Mouse (Mus musculus): Measurements from ENCODE around the gene Msh2. TPM values are rescaled to one million over a fixed set of nuclear protein-coding genes. Genes with fewer than 3 reads are reported as not detected.

The Msh2 gene
- 21.6 and 22.7 TPM in 2 replicates for polyA plus RNA-seq (2015; fragmentation: Nextera tagmentation; extraction: Ambion mirVana)

GRCm38 (mm10) chr17:87671890-87672660 is at the start of gene Msh2:
TSS of gene Msh2 (plus strand) at chr17:87672330.
- under 1% methylated on average over 44 of the region's 44 CpGs for WGBS
- Histone ChIP-seq H3K27ac (replicated peaks) (peak within 1 kb of the TSS; percentile 80), H3K27me3 (ENCODE audit: control insufficient read depth, insufficient read depth, low read length) (no peaks in the 10 kb centered on the region)

DNA sequence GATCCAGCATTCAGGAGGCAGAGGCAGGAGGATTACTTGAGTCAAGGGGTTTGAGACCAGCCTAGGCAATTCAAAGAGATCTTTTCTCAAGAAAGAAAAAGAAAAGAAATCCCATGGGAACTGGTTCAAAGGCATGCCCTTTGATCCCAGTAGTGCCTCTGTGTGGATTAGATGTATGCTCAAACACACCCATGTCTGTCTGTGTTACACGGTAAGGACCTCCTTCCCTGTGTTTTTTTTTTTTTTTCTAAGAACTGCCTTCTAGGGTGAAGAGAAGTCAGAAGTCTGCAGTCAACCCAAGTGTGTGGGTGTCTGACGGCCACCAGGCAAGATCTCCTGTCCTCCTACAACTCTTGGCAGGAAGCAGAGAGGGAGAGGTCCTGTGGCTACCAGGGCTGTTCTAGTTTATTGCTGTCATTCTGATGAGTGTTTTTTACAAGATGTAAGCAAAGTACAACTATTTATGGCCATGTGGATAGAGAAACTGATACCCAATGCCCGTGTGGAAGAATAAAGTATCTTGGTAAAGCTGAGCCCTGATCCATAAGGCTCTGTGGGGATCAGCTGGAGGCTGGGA is 46.5 kb upstream of the Msh2 start:
- no peak for ATAC-seq (ENCODE audit: low FRiP score, low TSS enrichment)
- Histone ChIP-seq H3K9me3 (ENCODE audit: control insufficient read depth, low read length) (no peaks in the 10 kb centered on the region), H3K4me3 (ENCODE audit: low read depth, low read length) (no peak overlapping the region), H3K27ac (replicated peaks) (peak overlapping the region; percentile 18; the same call in 1 of the 2 replicates), H3K9ac (ENCODE audit: low read length) (no peak overlapping the region), H3K36me3 (ENCODE audit: control insufficient read depth, insufficient read depth, low read length) (no peaks in the 10 kb centered on the region), H3K4me1 (replicated peaks; ENCODE audit: control insufficient read depth, insufficient read depth) (no peaks in the 10 kb centered on the region), H3K4me2 (replicated peaks; ENCODE audit: low read depth) (no peak overlapping the region), H3K27me3 (ENCODE audit: control insufficient read depth, insufficient read depth, low read length) (no peaks in the 10 kb centered on the region)
- TF ChIP-seq CTCF (IDR thresholded peaks at IDR 0.05; ENCODE audit: low read depth) (no peak), EP300 (optimal IDR thresholded peaks at IDR 0.05) (no peak)
- WGBS: 55% methylated on average over 3 of the region's 3 CpGs
- DNase-seq (ENCODE audit: low spot score): no peak

More at GRCm38 (mm10) chr17:87671890-87672660, at the start of gene Msh2:
- Histone ChIP-seq H3K9me3 (ENCODE audit: control insufficient read depth, low read length) (no peaks in the 10 kb centered on the region), H3K4me2 (replicated peaks; ENCODE audit: low read depth) (peak within 1 kb of the TSS; percentile 85), H3K9ac (ENCODE audit: low read length) (peak within 1 kb of the TSS; percentile 77), H3K4me3 (ENCODE audit: low read depth, low read length) (peak within 1 kb of the TSS; percentile 91), H3K4me1 (replicated peaks; ENCODE audit: control insufficient read depth, insufficient read depth) (no peaks in the 10 kb centered on the region), H3K36me3 (ENCODE audit: control insufficient read depth, insufficient read depth, low read length) (no peaks in the 10 kb centered on the region)
- peak; percentile 97 for DNase-seq (ENCODE audit: low spot score)
- no peak for TF ChIP-seq EP300 (optimal IDR thresholded peaks at IDR 0.05)
- peak; percentile 16; the same call in 1 of the 2 replicates for TF ChIP-seq CTCF (IDR thresholded peaks at IDR 0.05; ENCODE audit: low read depth)
- peak; percentile 97 for ATAC-seq (ENCODE audit: low FRiP score, low TSS enrichment)

GRCm38 (mm10) chr17:87628144-87628543 is 44.0 kb upstream of the Msh2 start:
- ATAC-seq (ENCODE audit: low FRiP score, low TSS enrichment) (peak; percentile 96), DNase-seq (ENCODE audit: low spot score) (peak; percentile 55)
- Histone ChIP-seq H3K4me2 (replicated peaks; ENCODE audit: low read depth) (no peak overlapping the region), H3K4me1 (replicated peaks; ENCODE audit: control insufficient read depth, insufficient read depth) (no peaks in the 10 kb centered on the region), H3K27ac (replicated peaks) (no peak overlapping the region), H3K36me3 (ENCODE audit: control insufficient read depth, insufficient read depth, low read length) (no peaks in the 10 kb centered on the region), H3K9me3 (ENCODE audit: control insufficient read depth, low read length) (no peaks in the 10 kb centered on the region), H3K4me3 (ENCODE audit: low read depth, low read length) (no peak overlapping the region), H3K9ac (ENCODE audit: low read length) (no peak overlapping the region), H3K27me3 (ENCODE audit: control insufficient read depth, insufficient read depth, low read length) (no peaks in the 10 kb centered on the region)
- WGBS: 73% methylated on average over 5 of the region's 5 CpGs
- TF ChIP-seq EP300 (optimal IDR thresholded peaks at IDR 0.05) (no peak), CTCF (IDR thresholded peaks at IDR 0.05; ENCODE audit: low read depth) (no peak)

DNA sequence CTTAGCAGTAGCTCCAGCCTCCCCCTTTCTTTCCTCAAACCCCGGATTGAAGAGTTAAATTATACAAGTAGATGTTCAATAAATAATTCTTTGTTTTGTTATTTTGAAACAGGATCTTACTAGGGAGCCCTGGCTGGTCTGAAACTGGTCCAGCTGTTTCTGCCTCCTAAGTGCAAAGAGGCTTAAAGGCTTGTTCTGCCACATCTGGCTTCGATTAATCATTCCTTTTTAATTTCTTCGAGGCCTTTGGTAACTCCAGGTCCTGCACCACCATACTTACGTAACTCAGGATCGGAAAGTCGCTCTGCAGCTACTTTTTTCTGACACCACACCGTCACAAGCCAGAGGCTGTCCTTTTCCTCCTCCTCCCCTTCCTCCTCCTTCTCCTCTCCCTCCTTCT is 43.4 kb upstream of the Msh2 start:
- ATAC-seq (ENCODE audit: low FRiP score, low TSS enrichment) (no peak), DNase-seq (ENCODE audit: low spot score) (no peak)
- Histone ChIP-seq H3K4me2 (replicated peaks; ENCODE audit: low read depth) (no peak overlapping the region), H3K4me1 (replicated peaks; ENCODE audit: control insufficient read depth, insufficient read depth) (no peaks in the 10 kb centered on the region), H3K36me3 (ENCODE audit: control insufficient read depth, insufficient read depth, low read length) (no peaks in the 10 kb centered on the region), H3K27me3 (ENCODE audit: control insufficient read depth, insufficient read depth, low read length) (no peaks in the 10 kb centered on the region), H3K4me3 (ENCODE audit: low read depth, low read length) (no peak overlapping the region), H3K9ac (ENCODE audit: low read length) (no peak overlapping the region), H3K27ac (replicated peaks) (no peak overlapping the region), H3K9me3 (ENCODE audit: control insufficient read depth, low read length) (no peaks in the 10 kb centered on the region)
- TF ChIP-seq CTCF (IDR thresholded peaks at IDR 0.05; ENCODE audit: low read depth) (no peak), EP300 (optimal IDR thresholded peaks at IDR 0.05) (no peak)
- 56% methylated on average over 7 of the region's 7 CpGs for WGBS

DNA sequence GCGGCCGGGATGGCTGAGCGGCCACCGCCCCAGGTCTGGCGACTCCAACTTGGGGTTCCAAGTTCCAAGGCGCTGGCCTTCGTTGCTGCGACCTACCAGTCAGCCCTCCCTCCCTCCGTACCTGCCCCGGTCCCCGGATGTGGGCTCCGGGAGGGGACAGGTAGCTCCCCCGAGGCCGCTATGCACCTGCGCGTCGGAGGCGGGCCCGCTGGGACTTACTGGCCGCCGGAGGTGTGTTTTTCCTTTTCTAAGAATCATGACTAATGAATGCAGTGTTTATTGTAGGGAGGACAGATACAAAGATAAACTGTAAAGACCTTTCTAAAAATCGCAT is 35.1 kb upstream of the Msh2 start:
- TF ChIP-seq CTCF (IDR thresholded peaks at IDR 0.05; ENCODE audit: low read depth) (no peak), EP300 (optimal IDR thresholded peaks at IDR 0.05) (no peak)
- H3K9me3 ChIP-seq (ENCODE audit: control insufficient read depth, low read length): no peaks in the 10 kb centered on the region
- 4% methylated on average over 22 of the region's 22 CpGs for WGBS
- DNase-seq (ENCODE audit: low spot score) (peak; percentile 93), ATAC-seq (ENCODE audit: low FRiP score, low TSS enrichment) (peak; percentile 88)
- H3K4me1 ChIP-seq (replicated peaks; ENCODE audit: control insufficient read depth, insufficient read depth): no peaks in the 10 kb centered on the region
- H3K36me3 ChIP-seq (ENCODE audit: control insufficient read depth, insufficient read depth, low read length): no peaks in the 10 kb centered on the region
- H3K4me3 ChIP-seq (ENCODE audit: low read depth, low read length): peak overlapping the region; percentile 62
- H3K9ac ChIP-seq (ENCODE audit: low read length): peak overlapping the region; percentile 82
- H3K27ac ChIP-seq (replicated peaks): peak overlapping the region; percentile 96
- H3K27me3 ChIP-seq (ENCODE audit: control insufficient read depth, insufficient read depth, low read length): no peaks in the 10 kb centered on the region
- peak overlapping the region; percentile 69 for H3K4me2 ChIP-seq (replicated peaks; ENCODE audit: low read depth)

DNA sequence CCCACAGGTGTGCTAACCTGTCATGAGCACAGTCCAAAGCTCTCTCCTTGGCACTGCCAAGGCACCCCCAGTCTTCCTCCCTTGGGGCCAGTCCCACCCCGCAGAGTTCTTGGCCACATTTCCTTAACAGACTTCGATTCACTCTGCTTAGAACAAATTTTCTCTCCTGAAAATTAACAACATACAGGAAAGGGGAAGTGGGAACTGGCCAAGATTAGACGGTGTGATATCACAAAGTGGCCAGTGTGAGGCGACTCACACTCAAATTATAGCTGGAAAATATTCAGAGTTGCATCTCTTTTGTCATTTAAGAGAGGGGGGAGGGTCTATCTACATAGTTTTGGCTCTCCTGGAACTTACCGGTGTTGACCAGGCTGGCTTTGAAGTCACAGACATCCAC is 32.9 kb upstream of the Msh2 start:
- Histone ChIP-seq H3K27ac (replicated peaks) (no peak overlapping the region), H3K4me3 (ENCODE audit: low read depth, low read length) (no peak overlapping the region), H3K27me3 (ENCODE audit: control insufficient read depth, insufficient read depth, low read length) (no peaks in the 10 kb centered on the region), H3K4me2 (replicated peaks; ENCODE audit: low read depth) (no peak overlapping the region; the same call in 1 of the 2 replicates), H3K9ac (ENCODE audit: low read length) (no peak overlapping the region), H3K4me1 (replicated peaks; ENCODE audit: control insufficient read depth, insufficient read depth) (no peaks in the 10 kb centered on the region), H3K36me3 (ENCODE audit: control insufficient read depth, insufficient read depth, low read length) (no peaks in the 10 kb centered on the region), H3K9me3 (ENCODE audit: control insufficient read depth, low read length) (no peaks in the 10 kb centered on the region)
- 65% methylated on average over 5 of the region's 5 CpGs for WGBS
- TF ChIP-seq CTCF (IDR thresholded peaks at IDR 0.05; ENCODE audit: low read depth) (0 out of 2 replicates have a peak, but pooled peaks have one; percentile 17), EP300 (optimal IDR thresholded peaks at IDR 0.05) (no peak)
- DNase-seq (ENCODE audit: low spot score) (no peak), ATAC-seq (ENCODE audit: low FRiP score, low TSS enrichment) (no peak)

Data from stomach, postnatal 0 days (tissue).